Mouse (Mus musculus) brain, embryonic 14.5 days (tissue): ENCODE results near the gene Gtf2h1.

Experiments used
- CTCF ChIP-seq: fragments of 200-500 bp; IDR thresholded peaks from 2 replicates; pipeline ENCODE4 v1.5.1; 2012; ENCODE audit warnings: inconsistent platforms, mild to moderate bottlenecking, moderate library complexity, borderline replicate concordance; ENCODE audit not compliant: insufficient read depth, insufficient read length; ENCODE audit errors: extremely low read depth
- POLR2A ChIP-seq: fragments of 200-500 bp; IDR thresholded peaks from 2 replicates; pipeline ENCODE4 v1.6.1; 2012; ENCODE audit warnings: mild to moderate bottlenecking, inconsistent platforms, borderline replicate concordance; ENCODE audit not compliant: poor library complexity, insufficient read depth, insufficient read length, severe bottlenecking; ENCODE audit errors: extremely low read depth

DNA sequence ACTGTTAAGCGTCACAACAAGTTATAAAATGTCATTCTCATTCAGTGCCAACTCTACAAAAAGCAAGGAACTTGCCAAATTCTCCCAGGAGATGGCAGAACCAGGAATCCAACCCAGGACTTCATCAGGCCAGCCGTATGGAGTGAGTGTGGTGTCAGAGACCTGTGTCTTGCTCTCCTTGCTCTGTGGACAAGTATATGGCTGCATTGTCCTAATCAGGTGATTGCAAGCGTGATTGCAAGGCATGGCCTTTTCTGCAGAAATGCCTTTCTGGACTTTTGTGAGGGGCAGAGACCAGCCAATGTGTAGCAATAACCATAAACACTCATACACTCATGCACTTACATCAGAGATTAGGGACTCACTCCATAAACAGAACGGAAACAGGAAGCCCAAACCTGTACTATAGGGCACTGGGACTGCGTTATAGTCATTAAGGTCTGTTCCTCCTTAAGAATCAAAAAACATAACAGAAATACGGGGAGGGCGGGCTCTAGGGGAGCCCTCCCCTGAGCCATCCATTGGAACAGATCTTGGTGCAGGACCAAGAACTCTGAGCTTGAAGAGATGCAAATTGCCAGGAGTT, 37.9 kb downstream of the Gtf2h1 start:
- TF ChIP-seq POLR2A (no peak), CTCF (no peak)
